22 mouse cellular contexts compared by ENCODE assay signal in genomic region chr15:81252626-81253174, GRCm38 (mm10).
"Had no signal": no experiment of that assay in that cellular context is flagged by ENCODE, and none has a peak within 500 bp of the region (broad histone marks: within the 10 kb centered on the region; RNA-seq: fewer than 3 reads in every experiment).

No protein-coding gene starts in this region.

- H3K36me3 ChIP-seq: intestine, embryonic 15.5 days; kidney, embryonic 15.5 days; limb, embryonic 12.5 days; limb, embryonic 15.5 days; liver, embryonic 13.5 days; midbrain, embryonic 10.5 days; neural tube, embryonic 12.5 days; neural tube, embryonic 15.5 days; stomach, embryonic 15.5 days had no signal

- ATAC-seq: intestine, embryonic 15.5 days had no signal

- H3K9me3 ChIP-seq: intestine, embryonic 15.5 days; kidney, embryonic 15.5 days; limb, embryonic 15.5 days; liver, embryonic 13.5 days; midbrain, embryonic 10.5 days; neural tube, embryonic 15.5 days; stomach, embryonic 15.5 days had no signal

- DNase-seq: kidney, adult 11 months; kidney, adult 8-10 months; kidney, postnatal 25 days; layer of hippocampus, adult 9-11 months; left cerebral cortex, postnatal 4 days; liver, embryonic 13.5 days; lung, adult 2 months; lung, postnatal 14 days; midbrain, embryonic 14.5 days; right cerebral cortex, adult 18-20 months; spleen, adult 18-20 months; thymus, postnatal 25 days had no signal

- H3K27me3 ChIP-seq: intestine, embryonic 15.5 days; kidney, embryonic 15.5 days; limb, embryonic 12.5 days; limb, embryonic 15.5 days; liver, embryonic 13.5 days; neural tube, embryonic 12.5 days; neural tube, embryonic 15.5 days; stomach, embryonic 15.5 days had no signal

- H3K4me2 ChIP-seq: intestine, embryonic 15.5 days; kidney, embryonic 15.5 days; limb, embryonic 12.5 days; limb, embryonic 15.5 days; liver, embryonic 13.5 days; neural tube, embryonic 12.5 days; neural tube, embryonic 15.5 days; stomach, embryonic 15.5 days had no signal

- H3K27ac ChIP-seq: intestine, embryonic 15.5 days; kidney, embryonic 15.5 days; layer of hippocampus, adult 2 months; limb, embryonic 12.5 days; limb, embryonic 15.5 days; liver, embryonic 13.5 days; midbrain, embryonic 10.5 days; neural tube, embryonic 12.5 days; neural tube, embryonic 15.5 days; stomach, embryonic 15.5 days had no signal

- H3K4me3 ChIP-seq: intestine, embryonic 15.5 days; kidney, embryonic 15.5 days; layer of hippocampus, adult 2 months; limb, embryonic 12.5 days; limb, embryonic 15.5 days; liver, embryonic 13.5 days; megakaryocyte, embryonic 14.5 days; midbrain, embryonic 10.5 days; neural tube, embryonic 12.5 days; neural tube, embryonic 15.5 days; stomach, embryonic 15.5 days had no signal

- H3K9ac ChIP-seq: intestine, embryonic 15.5 days; kidney, embryonic 15.5 days; limb, embryonic 12.5 days; limb, embryonic 15.5 days; liver, embryonic 13.5 days; neural tube, embryonic 12.5 days; neural tube, embryonic 15.5 days; stomach, embryonic 15.5 days had no signal
